Mouse (Mus musculus) gastrocnemius, postnatal 4 days (tissue): ENCODE results near the gene Tle2. TPM values are rescaled to one million over a fixed set of nuclear protein-coding genes. Genes with fewer than 3 reads are reported as not detected.

ENCODE experiments used
- DNase-seq, 2 experiments: peaks; one replicate each; pipeline ENCODE4 v3.0.0; 2021 to 2022; ENCODE audit warnings: low spot score in 2 of 2, mixed read lengths in 2 of 2
- long read RNA-seq, 2 experiments: library from polyadenylated mRNA; stranded (forward); transcript quantifications; one replicate each; pipeline ENCODE4 v2.0.0; 2021
- total RNA-seq, 2 experiments: library from RNA; stranded (reverse); gene quantifications; 2 replicates each; pipeline ENCODE4 v1.2.3; 2021

Tle2 gene
- 10 to 100 TPM in 1 of 2 experiments, 1 to 10 TPM in 1; 7.8 to 10.5 TPM for total RNA-seq
- long read RNA-seq, experiment 1, partial matches to known transcripts = 0 of 7 reads
- long read RNA-seq, experiment 1, other reads (novel, unspliced or antisense) = 7 of 7 reads
- long read RNA-seq, experiment 2, partial matches to known transcripts = 0 of 15 reads
- long read RNA-seq, experiment 2, other reads (novel, unspliced or antisense) = 15 of 15 reads

DNA sequence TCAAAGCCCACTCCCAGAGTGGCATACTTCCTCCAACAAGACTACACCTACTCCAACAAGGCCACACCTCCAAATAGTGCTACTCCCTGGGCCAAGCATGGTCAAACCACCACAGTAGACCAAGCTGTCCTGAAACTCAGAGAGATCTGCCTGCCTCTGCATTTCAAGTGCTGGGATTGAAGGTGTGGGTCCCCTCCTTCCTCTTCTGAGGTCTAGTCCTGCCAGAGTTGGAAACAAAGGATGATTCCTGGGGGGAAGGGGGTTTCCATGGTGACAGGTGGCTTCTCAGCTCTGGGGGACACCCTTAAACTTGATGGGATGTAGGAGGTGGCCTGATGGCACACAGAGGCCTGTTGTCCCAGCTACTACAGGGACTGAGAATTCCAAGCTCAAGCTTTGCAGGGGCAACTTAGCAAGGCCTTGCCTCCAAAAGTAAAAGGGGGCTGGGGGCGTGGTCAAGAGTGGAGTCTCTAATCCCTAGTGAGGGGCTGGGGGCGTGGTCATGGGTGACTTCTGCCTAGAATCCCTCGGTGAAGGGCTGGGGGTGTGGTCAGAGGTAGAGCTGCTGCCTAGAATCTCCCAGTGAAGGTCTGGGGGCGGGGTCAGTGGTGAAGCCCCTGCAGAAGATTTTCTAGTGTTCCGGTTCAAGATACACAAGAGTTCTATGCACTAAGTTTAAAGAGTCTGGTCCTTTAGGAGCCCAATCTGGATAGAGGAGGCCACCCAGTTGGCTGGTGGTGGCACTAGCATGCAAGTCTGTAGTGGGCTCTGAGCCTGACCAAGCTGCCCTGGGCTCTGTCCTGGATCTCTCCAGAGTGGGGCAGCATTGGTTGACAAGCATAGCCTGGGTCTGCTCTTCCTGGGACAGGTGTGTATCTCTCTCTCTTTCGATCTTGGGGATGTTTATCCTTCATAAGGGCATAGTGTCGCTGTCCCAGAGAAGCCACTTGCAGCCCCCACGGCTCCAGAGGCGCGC, at the start of gene Tle2:
Gene Tle2, plus strand, starts transcription at position 481 of the 976 bp plus-strand sequence.
- DNase-seq = no peak

DNA sequence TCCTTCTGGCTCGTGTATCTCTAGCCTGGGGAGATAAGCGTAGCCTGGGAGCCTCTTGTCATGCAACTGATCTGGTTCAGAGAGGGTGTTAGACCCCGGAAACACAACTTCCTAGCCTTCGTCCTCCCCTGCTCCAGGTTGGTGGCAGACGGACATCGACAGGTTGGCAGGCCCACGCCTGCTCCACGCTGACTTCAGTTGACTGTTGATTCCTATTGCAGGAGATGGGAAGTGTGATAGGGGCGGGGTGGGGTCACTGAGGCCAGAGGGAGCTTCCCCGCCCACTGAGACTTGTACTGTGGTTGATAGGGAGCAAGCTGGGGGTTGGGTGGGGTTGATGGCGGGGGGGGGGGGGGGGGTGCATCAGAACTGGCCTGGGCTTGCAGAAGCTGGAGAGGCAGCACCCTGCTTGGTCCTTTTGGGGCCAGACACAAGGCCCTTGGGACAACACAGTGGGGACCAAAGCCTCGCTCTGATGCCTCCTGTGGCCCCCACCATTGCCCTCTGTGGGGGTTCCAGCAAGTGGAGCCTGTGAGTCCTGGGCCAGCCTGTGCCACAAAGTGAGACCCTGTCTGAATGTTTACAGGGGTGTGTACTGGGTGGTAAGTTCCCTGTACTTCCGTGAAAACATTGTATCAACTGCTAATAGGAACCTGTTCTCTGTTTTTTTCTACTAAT, 49.2 kb upstream of the Tle2 start:
- DNase-seq = no peak

DNA sequence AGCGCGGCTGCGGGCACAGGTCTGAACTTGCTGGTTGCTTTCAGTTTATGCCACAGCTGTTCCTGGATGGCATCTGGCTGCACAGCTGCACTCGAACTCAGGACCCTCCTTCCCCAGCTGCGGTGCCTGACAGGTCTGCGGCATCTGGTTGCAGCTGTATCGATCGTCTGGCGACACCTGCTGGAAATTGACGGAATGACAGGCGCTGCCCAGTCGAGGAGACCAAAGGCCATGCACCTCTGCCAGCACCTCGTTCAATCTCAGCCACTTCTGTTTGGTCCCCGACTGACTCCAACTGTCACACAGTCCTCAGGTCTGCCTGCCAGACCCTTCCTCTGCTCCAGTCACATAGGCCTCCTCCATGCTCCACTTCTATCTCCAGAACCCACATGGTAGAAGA, 47.6 kb upstream of the Tle2 start:
- DNase-seq = peak; percentile 69 to 78

DNA sequence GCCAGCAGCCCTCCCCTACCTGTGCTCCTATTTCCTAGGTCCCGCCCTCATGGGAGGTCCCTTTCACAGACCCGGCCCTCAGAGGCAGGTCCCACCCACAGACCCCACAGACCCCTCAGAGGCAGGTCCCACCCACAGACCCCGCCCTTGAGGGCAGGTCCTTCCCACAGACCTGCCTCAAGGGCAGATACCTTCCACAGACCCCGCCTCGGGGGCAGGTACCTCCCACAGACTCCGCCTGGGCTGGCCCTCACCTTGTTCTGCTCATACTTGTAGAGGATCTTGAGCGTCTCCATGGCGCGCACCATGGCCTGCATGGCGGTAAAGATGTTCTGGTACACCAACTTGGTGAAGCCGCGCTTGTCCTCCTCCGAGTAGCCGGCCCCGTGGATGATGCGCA, 39.5 kb upstream of the Tle2 start:
- DNase-seq = no peak

DNA sequence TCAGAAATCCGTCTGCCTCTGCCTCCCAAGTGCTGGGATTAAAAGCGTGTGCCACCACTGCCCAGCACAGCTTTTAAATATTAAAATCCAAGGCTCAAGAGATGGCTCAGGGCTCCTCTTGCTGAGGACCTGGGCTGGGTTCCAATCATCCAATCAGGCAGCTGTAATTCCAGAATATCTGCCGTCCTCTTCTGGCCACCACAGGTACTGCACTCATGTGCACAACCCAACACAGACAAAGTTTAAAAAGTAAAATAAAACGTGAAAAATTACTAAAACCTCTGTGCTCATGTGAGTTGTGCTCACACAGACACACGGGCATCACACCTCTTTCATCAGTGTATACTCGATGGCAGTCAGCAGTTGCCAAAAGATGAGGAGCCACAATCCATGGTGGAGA, 37.6 kb upstream of the Tle2 start:
- DNase-seq = no peak

DNA sequence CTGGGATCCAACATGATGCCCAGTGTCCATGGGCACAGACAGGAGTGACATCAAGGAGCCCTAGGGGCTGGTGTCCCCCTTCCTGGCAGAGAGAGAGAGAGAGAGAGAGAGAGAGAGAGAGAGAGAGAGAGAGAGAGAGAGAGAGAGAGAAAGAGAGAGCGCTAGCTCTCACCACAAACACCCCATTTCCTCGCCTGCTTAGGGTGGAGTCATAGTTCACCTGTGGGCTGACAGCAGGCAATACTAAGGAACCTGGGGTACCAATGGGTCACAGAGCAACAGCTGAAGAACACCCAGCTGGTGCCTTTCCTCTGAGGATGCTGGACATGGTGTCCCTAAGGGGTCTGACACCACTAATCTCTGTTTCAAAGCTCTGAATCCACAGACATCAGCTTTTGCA, 36.9 kb upstream of the Tle2 start:
- no peak for DNase-seq

DNA sequence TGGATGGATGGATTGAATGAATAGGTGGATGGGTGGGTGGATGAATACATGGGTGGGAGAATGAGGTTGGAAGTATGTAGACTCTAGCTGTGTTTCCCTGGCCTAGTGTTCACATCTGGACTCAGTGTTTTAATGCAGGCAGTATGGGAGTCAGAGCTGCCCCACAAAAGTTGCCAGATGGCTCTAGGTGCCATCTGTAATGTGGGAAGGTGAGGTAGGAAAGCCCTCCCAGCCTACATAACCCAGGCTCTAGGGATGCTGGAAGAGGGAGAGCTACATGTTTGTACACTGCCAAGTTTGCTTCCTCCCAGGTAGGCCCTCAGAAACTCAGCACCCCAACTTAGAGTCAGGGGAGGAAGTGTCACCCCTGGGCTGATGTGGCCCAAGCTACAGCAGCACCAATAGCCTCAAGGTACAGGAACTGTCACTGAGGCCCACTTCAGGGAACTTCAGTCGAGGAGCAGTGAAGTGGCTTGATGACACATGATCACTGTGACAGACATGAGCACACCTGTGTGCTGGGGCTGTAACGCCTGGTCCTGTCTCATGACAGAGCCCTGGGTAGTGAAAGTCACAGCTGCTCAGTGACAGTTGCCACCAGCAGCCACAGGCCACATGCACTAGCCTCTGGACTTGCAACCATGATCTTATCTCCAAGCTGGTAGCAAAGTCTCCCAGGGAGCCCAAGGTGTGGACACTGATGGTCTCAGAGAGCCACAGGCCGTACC, 35.9 kb upstream of the Tle2 start:
- no peak for DNase-seq

DNA sequence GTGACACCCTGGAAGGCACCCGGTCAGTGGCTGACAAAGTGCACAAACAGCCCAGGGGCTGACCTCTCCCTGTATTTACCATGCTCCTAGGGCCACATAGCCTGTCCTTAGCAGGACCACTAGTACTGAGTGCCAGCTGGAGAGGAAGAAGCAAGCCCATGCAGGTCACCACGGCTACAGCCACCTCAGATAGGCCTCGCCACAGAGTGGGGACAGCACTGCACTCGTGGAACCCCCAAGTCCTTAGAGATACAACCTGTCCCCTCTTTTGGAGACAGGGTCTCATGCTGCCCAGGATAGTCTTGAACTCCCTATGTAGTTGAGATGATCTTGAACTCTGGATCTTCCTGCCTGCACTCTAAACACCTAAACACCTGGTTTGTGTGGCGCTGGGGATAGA, 33.0 kb upstream of the Tle2 start:
- no peak for DNase-seq

DNA sequence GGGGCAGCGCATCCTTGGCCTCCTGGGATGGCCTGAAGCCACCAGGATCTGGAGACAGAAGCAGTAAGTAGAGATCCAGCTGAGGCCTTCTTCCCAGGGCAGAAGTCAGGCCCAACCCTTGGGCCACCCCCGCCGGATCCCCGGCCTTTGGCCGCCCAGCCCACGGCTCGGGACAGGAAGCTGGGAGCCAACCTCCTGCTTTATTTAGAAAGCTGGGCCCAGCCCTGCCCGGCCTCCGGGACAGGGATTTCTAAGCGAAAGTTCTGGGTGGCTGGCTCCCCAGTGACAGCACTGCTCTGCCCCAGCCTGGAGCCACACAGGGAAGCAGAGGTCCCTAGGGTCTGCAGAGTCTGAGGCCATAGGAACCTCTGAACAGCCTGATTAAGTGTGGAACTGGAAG, 32.6 kb upstream of the Tle2 start:
- DNase-seq = peak in 1 of 2 experiments; percentile 44

DNA sequence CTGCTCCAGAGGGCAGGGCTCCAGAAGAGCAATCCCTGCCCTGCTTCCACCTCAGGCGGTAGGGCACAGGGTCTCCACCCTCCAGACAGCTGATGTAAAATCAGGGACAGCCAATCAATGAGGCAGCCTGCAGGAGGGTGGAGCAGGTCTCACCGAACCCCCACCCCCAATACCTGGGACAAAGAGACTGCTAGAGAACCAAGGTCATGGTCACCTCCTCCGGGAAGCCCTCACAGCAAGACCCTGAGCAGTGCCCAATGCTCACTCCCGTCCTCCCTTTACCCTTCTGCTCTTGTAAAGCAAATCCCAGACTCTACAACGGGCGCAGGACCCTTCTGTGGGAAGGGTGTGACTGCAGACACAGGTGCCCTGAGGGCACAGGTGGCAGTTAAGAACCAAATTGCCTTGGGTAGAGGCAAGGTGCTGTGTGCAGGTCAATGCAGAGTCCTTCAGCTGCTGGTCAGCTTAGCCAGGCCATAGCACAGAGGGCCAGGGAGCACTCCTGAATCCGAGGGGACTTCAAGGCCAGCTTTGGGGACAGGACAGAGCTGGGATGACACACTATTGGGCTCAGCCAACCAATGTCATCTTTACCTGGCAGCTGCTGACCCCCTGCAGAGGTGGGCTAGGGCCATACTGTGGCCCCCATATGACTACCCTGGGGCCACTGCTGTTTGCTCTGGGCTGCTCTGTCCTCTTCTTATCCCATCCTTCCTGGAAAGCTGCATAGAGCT, 31.5 kb upstream of the Tle2 start:
- DNase-seq = no peak

DNA sequence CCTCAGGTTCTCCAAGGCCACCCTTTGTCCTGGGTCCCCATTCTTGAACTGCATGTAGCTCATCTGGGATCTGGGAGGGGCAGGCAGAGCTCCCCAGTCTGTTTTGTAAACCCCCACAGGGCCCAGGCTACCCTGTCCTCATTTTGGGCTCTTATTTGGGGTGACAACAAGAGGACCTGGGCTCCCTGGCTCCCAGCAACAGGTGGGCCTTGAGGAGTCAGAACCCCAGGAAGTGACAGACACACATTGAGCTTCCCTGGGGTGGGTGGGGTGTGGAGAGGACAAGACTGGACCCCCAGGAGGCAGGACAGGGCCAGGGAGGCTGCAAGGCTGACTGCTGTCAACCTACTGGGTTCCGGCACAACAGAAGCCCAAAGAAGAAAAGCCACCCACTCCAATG, 30.7 kb upstream of the Tle2 start:
- DNase-seq = no peak

DNA sequence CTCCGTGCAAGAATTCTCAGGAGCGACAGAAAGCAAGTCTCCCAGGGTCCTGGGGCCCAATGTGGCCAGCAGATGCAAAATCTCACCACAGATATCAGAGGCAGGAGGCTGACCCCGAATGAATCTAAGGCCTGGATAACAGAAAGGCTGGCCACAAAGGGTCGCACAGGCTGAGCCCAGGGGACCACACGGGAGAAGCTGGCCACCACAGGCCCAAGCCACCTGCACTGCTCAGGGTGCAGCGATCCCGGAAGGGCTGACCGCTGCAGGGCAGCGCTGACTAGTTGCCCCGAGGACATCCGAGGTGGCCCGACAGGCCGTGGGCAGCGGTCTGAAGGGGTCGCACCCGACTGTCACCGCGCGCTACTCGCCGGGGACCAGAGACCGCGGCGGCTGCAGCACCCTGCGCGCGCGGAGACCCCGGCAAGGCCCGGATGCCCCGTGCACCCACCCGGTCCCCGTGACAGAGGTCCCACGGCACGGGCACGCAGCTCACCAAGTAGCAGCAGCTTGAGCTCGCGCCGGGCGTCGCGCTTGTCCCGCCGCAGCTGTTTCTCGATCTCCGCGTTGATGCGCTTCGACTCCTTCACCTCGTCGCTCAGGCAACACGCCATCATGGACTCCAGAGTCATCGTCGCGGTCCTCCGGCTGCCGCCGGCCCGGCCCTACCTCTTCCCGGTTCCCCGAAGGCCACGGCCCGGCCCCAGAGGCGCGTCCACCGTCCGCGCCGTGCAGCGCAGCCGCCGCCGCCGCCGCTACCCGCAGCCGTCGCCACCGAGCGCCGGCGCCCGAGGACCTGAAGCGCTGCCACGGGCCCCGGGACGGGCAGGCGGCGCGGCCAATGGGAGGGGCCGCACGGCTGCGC, 29.8 kb upstream of the Tle2 start:
- DNase-seq = peak in 1 of 2 experiments; percentile 42

DNA sequence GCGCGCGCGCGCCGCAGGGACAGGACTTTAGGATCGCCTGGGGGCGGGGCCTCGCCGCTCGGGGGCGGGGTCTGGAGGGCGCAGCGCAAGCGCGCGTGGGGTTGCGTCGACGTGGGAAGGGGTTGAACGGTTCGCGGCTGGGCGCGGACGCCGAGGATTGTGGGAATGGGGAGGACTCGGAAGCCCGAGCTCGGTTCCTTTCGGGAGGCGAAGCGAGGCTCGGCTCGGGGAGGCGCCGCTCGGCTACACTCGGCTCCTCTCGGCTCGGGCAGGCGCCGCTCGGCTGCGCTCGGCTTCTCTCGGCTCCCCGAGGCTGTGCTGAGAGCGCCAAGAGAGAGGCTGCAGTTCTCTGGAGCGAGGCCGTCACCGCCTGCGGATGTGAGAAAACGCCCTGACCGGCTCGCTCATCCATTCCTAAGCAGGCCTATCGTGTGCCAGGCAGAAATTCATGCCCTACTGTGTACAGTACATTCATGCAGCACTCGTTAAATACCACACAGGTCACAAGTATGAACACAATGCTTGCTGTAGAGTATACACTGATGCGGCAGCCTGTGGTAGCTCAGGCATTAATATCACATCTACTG, 29.1 kb upstream of the Tle2 start, which contains the start of gene Gna11:
Gene Gna11, minus strand, starts transcription at position 30 of the 587 bp plus-strand sequence.
- peak; percentile 100 for DNase-seq

DNA sequence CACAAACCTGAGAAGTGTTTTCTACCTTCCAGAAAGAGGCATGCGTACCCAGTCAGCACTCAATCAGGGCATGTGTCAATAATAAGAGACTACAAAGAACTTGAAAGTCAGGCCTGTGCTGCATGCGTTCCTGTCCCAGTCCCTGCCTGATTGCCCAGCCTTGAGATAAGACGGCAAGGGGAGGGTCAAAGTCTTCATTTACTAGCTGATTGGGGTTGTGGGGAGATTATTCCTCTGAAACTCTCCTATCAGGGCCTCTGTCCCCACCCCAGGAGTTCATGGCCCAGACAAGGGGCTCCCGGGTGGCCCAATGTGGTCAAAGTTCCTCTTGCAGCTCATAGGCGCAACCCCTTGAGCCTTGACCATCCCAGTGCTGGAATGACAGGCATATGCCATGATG, 28.0 kb upstream of the Tle2 start:
- no peak for DNase-seq

DNA sequence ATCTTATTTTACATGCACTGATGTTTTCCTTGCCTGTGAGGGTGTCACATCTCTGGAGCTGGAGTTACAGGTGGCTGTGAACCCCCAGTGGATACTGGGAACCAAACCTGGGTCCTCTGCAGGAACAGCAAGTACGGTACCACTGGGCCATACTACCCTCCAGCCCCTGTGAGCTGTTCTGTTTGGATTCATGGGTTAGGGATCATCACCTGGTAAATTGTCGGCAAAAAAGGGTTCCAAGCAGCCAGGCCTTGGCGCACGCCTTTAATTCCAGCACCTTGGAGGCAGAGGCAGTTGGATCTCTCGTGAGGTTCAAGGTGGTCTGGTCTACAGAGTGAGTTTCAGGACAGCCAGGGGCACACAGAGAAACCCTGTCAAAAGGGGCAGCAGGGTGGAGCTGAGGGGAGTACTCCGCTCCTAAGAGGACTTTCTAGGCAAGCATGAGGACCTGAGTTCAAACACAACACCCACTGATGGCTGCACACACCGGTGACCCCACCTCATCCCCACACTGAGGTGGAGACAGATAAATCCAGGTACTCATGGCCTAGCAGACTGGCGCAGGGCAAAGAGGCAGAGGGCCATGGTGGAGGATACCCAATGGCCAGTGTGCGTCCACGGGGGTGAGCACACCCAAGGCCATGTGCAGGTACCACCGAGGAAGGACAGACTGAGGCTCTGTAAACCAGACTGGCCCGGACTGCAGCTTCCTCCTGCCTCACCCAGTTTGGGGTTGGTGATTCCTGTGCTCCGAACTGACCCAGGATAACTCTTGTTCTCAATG, 27.4 kb upstream of the Tle2 start:
- DNase-seq = no peak

DNA sequence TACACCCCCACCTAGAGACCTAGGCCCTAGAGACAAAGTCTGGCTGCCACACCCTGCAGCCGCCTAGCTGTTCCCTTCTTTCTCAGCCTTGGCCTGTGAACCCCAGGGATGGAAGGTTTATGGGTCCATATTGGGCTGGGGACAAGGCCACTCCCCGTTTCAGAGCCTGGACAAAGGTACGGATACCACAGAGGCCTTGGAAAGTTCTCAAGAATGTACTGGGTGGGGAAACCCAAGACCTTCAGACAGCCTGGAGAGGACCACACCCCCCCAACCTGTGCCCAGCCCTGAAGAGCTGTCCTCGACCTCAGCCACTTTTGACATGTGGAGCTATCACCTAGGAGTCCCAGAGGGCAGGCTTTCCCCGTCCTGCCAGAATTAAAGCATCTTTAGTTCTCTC, 25.4 kb upstream of the Tle2 start:
- DNase-seq = no peak

DNA sequence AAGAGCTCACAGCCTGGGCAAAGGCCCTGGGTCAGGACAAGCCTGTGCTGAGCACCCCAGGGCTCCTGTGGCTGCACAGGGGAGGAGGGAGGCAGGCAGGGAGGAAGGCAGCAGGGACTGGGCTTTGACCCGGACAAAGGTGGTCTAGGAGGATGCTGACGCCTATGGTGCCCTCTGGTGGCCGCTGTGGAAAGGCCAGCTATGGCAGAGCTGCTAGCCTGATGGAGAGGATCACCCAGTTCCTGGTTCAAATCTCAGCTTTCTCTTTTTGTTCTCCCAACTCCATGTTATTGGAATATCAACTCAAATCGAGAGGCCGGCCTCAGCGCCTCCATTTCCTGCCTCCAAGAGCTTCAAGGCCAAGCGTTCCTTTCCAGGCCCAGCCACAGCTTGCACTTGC, 24.1 kb upstream of the Tle2 start:
- DNase-seq = peak in 1 of 2 experiments; percentile 59

DNA sequence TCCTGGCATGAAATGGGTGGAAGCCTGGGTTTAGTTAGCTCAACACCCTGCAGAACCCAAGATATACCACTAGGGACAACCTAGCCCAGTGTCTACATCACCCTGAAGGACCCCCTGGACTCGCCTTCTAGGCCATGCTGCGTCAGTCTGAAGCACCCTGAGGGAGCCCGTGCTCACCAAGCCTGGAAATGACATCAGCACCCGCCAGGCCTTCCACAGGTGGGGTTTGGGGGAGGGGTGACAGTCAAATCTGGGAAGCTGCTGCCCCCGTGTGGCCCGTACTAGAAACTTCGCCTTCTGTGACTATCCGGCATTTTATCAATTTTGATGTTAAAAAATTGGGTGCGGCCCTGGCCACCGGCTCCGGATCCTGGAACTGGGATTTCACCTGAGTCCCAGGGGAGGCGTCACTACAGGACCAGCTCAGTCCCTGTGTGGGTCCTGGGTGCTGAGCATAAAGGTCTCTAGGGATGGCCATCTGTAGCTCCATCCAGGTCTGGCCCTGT, 22.7 kb upstream of the Tle2 start:
- peak; percentile 58 to 76 for DNase-seq
